Mouse (Mus musculus) spleen, postnatal 4 days (tissue): ENCODE data around the gene Pcif1.
"Not testable (repeated sequence)": the region's sequence is repeated elsewhere in the genome, so short reads cannot be mapped to it uniquely, and the experiment has no call there.

Experiments used
- DNase-seq, 2 experiments: peaks; one replicate each; pipeline ENCODE4 v3.0.0; 2022; ENCODE audit warnings: low spot score in 2 of 2

Pcif1 gene

GRCm38 (mm10) chr2:164866741-164867551, 12.2 kb upstream of the Pcif1 start:
- no peak for DNase-seq

DNA sequence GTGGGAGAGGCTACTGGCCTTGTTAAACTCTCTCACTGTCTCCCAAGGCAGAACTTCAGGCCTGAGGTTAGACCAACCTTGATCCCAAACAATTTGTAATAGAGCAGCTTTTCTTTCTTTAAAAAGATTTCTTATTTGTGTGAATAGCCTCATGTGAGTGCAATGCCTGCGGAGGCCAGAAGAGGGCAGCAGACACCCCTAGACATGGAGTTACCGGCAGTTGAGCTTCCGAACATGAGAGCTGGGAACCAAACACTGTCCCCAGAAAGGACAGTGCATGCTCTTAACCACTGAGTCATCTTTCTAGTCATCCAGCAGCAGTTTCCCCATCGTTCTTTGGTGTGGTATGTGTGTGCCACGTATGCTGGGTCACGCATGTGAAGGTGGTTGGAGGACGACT, 11.5 kb upstream of the Pcif1 start:
- DNase-seq, result peak in 1 of 2 experiments; percentile 68

- DNase-seq, result no peak
Observed at GRCm38 (mm10) chr2:164868491-164868890, 10.6 kb upstream of the Pcif1 start.

GRCm38 (mm10) chr2:164871602-164872303, 7.4 kb upstream of the Pcif1 start:
- no peak for DNase-seq

- DNase-seq, result no peak
Observed at GRCm38 (mm10) chr2:164873621-164874020, 5.5 kb upstream of the Pcif1 start.

DNA sequence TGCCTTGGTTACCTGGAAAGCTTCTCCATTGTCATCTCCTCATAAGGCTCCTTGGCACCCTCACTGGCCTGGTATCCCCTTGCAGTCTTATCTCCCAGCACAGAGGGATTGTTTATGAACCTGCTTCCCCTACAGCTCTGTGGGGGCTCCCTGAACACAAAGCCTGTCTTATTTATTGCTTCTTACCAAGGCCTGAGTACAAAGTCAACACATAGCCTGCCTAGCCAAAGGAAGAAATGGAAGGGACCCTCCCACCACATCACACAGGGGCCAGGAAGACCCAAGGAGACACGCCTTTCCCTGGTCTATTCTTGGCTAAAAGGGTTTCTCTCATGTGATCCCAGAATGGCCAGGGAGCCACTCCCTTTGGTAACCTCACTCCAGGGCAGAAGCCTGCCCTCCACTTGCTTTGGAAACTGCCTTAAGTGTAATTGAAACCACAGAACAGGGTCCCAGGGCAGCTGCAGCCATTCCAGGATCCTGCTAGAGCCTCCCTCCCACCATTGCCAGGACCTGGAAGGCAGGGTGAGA, 4.8 kb upstream of the Pcif1 start:
- DNase-seq, result no peak

GRCm38 (mm10) chr2:164875648-164876047, 3.5 kb upstream of the Pcif1 start:
- DNase-seq, result not testable (repeated sequence)

GRCm38 (mm10) chr2:164877376-164878215, 1.5 kb upstream of the Pcif1 start:
- not testable (repeated sequence) for DNase-seq

- peak; percentile 67 to 81 for DNase-seq
Observed at GRCm38 (mm10) chr2:164878509-164879227, 436 bp upstream of the Pcif1 start.

- DNase-seq, result peak; percentile 96 to 98
Observed at GRCm38 (mm10) chr2:164879568-164880277, 619 bp downstream of the Pcif1 start.

GRCm38 (mm10) chr2:164882619-164883018, 3.5 kb downstream of the Pcif1 start:
- no peak for DNase-seq

DNA sequence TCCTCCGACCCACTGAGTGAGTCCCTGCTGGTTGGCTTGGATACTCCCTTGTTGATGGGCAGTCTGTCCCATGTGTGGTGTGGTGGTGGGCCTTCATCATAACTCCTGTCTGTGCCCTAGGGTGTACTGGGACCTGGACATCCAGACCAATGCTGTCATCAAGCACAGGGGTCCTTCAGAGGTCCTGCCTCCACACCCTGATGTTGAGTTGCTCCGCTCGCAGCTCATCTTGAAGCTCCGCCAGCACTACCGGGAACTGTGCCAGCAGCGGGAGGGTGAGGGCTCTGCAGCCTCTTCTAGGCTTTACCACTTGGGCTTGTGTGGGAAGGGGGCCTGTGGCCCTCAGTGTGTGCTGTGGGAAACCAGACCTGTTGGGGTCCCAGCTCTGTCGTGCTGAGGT, 6.7 kb downstream of the Pcif1 start:
- no peak for DNase-seq

- DNase-seq, result no peak
Observed at GRCm38 (mm10) chr2:164886617-164887016, 7.5 kb downstream of the Pcif1 start.

- DNase-seq, result no peak
Observed at GRCm38 (mm10) chr2:164888996-164889395, 9.9 kb downstream of the Pcif1 start.

GRCm38 (mm10) chr2:164889960-164890359, 10.9 kb downstream of the Pcif1 start:
- no peak for DNase-seq

- no peak for DNase-seq
Observed at GRCm38 (mm10) chr2:164890411-164891049, 11.4 kb downstream of the Pcif1 start.

- no peak for DNase-seq
Observed at GRCm38 (mm10) chr2:164891056-164891834, 12.1 kb downstream of the Pcif1 start.

GRCm38 (mm10) chr2:164891908-164892695, 13.0 kb downstream of the Pcif1 start:
- DNase-seq, result no peak
